Mouse (Mus musculus): ENCODE measurements around the gene Alpk3.

Alpk3 gene

GRCm38 (mm10) chr7:81074546-81074945 lies 17.1 kb downstream of the Alpk3 start:
- peak; percentile 80 for DNase-seq (ENCODE audit: low read depth, low spot score)

DNA sequence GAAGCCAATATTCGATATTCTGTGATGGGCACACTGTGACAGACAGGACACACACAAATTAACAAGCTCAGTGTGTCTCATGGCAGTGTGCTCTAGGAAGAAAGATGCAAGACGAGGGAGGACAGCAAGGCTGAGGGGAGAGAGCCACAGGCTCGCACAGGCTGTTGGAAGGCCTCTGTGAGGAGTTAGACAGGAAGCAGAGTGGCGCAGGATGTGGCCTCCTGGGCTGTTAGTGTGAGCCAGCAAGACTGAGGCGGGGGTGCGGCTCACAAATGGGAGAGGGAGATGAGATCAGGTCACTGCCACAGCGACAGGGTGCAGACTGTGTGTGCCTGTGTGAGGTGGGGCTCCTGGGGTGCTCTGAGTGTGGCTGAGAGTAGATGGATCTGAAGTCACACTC lies 17.9 kb downstream of the Alpk3 start:
- DNase-seq (ENCODE audit: low read depth, low spot score), result no peak

- no peak for DNase-seq (ENCODE audit: low read depth, low spot score)
Measured at GRCm38 (mm10) chr7:81075732-81076131, 18.3 kb downstream of the Alpk3 start.

GRCm38 (mm10) chr7:81077009-81077408 lies 19.6 kb downstream of the Alpk3 start:
- DNase-seq (ENCODE audit: low read depth, low spot score), result no peak

DNA sequence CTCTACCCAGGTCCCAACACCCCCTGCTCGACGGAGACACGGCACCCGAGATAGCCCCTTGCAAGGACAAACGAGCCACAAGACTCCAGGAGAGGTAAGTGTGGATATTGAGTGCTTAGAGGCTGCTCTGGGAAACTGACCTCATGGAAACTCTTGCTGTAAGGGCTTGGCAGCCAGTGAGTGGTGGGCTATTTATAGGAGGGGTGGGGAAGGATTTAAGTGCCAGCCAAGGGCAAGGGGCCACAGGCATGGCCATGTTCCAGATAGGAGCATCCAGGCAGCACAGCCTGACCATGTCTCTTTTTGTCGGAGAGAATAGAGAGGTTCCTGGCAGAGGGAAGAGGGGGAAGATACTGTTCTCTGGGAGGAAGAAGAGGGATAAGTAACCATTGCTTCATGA lies 21.3 kb downstream of the Alpk3 start:
- no peak for DNase-seq (ENCODE audit: low read depth, low spot score)

DNA sequence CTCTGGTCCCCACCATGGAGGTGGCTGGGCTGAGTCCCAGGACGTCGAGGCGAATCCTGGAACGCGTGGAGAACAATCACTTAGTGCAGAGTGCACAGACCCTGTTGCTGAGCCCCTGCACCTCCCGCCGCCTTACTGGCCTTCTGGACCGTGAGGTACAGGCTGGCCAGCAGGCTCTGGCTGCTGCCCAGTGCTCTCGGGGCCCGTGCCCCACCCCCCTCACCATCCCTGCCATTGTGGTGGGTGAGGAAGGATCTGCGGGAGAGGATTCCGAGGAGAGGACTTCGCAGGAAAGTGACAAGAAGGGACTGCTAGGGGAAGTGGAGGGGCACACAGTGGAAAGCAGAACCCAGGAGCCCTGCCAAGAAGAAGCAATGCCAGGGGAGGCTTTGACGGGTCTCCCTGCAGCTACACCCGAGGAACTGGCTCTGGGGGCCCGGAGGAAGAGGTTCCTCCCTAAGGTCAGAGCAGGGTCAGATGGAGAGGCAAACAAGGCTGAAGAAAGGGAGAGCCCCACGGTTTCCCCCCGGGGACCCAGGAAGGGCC lies 36.1 kb downstream of the Alpk3 start:
- DNase-seq (ENCODE audit: low read depth, low spot score), result no peak

- peak; percentile 93 for DNase-seq (ENCODE audit: low read depth, low spot score)
Measured at GRCm38 (mm10) chr7:81094104-81094757, 36.8 kb downstream of the Alpk3 start.

- DNase-seq (ENCODE audit: low read depth, low spot score), result no peak
Measured at GRCm38 (mm10) chr7:81100341-81100740, 42.9 kb downstream of the Alpk3 start.

- DNase-seq (ENCODE audit: low read depth, low spot score), result no peak
Measured at GRCm38 (mm10) chr7:81102854-81103253, 45.5 kb downstream of the Alpk3 start.

- no peak for DNase-seq (ENCODE audit: low read depth, low spot score)
Measured at GRCm38 (mm10) chr7:81105525-81105924, 48.1 kb downstream of the Alpk3 start.

DNA sequence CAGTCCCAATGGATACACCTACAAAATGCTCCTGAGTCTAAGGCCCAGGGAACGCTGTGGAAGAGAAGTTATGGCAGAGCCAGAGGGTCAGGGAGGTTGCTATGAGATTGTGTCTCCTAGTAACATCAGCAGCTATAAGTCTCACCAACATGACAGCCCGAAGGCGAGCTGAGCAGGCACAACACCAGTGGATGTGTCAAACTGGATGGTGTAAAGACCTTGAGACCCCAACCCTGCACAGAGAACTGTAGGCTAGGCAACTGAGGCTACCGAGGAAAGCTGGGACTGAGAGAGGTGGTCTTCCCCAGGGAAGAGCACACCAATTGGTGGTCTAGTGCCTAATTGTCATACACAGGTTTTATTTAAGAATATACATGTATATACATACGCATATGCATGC lies 50.8 kb downstream of the Alpk3 start:
- no peak for DNase-seq (ENCODE audit: low read depth, low spot score)

- DNase-seq (ENCODE audit: low read depth, low spot score), result peak; percentile 21
Measured at GRCm38 (mm10) chr7:81109717-81110651, 52.6 kb downstream of the Alpk3 start.

- DNase-seq (ENCODE audit: low read depth, low spot score), result no peak
Measured at GRCm38 (mm10) chr7:81110791-81111190, 53.4 kb downstream of the Alpk3 start.

DNA sequence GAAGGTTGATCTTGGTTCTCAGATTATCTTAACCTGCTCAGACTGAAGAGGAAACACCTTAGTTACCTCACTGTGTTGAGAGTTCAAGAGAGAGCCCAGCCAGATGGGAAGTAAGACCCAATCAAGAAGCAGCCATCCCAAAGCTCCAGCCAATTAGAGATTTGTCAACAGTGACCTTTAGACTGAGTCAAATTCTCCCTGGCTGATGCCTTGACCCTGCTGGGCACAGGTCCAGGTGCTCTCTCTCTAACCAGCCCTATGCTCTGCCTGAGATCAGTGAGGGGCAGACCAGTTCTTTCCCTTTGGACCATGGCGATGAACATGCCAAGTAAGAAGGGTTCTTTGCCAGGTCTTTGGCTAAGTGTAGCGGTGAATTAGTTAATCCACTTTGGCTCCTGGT lies 54.3 kb downstream of the Alpk3 start:
- DNase-seq (ENCODE audit: low read depth, low spot score), result no peak

DNA sequence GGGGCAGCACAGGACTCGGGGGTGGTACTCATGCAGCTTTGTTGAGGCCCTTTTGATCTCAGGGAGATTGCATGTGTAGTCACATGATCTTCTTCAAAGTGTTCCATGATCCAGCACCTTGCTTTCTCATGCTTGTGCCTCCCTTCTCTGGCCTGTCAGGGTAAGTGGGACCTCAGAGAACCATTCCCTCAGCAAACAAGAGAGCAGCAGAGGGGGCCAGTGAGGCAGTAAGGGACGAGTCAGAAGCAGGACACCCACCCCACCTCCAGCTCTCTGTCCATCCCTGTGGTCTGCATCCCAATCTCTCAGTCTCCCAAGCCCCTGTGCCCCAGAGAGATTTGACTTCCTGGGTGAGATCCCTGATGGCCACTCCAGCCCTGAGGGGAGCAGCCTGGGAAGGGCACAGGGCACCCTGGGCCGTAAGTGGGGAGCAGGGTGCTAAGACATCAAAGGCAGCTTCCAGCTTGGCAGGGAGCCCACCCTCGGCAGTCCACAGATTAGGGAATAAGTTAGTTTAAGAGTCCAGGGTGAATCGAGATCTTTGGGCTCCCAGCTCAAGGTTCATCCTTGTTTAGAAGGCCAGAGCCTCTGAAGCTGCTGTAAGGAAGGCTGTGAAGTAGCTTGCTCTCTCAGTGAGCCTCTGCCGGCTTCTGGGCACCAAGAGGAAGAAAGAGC lies 55.4 kb downstream of the Alpk3 start:
- DNase-seq (ENCODE audit: low read depth, low spot score), result no peak

DNA sequence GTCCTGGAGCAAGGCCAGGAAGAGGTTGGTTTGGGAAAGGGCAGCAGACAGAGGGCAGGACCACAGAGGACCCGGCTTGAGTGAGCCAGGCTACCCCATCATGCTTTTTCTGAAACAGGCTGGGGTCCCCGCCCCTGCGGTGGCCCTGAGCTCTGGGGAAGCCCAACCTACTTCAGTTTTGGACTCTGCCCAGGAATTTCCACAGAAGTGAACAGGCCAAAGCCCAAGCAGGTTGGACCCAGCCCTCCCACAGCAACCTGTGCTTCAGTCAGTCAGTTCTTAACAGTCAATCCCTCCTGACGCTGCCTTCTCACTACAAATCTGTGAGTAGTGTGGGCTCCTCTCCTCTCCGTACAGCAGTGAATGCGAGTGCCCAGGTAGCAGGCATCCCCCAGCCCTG lies 57.2 kb downstream of the Alpk3 start, which contains the start of gene Slc28a1:
Gene Slc28a1 (plus strand): TSS at position 245 of the 400 bp plus-strand sequence.
- no peak for DNase-seq (ENCODE audit: low read depth, low spot score)

DNA sequence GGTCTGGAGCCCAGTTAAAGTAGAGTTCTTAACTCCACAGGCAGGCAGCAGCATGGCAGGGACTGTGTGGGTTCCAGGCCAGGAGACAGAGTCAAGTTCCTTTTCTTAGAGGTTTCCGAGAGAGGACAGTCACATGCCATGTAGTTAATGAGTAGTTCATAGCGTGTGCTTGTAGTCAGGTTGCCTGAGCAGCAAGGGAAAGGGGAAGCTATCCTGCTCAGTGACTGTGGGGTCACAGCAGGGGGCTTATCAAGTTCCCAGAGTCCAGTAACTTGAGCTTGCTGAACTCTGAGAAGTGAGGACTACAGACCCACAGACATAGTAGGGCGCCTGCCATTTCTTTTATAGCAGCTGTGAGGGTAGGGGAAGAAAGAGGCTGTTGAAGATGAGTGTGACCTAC lies 63.7 kb downstream of the Alpk3 start:
- DNase-seq (ENCODE audit: low read depth, low spot score), result no peak

GRCm38 (mm10) chr7:81122808-81123207 lies 65.4 kb downstream of the Alpk3 start:
- no peak for DNase-seq (ENCODE audit: low read depth, low spot score)

GRCm38 (mm10) chr7:81123553-81123952 lies 66.2 kb downstream of the Alpk3 start:
- no peak for DNase-seq (ENCODE audit: low read depth, low spot score)

DNA sequence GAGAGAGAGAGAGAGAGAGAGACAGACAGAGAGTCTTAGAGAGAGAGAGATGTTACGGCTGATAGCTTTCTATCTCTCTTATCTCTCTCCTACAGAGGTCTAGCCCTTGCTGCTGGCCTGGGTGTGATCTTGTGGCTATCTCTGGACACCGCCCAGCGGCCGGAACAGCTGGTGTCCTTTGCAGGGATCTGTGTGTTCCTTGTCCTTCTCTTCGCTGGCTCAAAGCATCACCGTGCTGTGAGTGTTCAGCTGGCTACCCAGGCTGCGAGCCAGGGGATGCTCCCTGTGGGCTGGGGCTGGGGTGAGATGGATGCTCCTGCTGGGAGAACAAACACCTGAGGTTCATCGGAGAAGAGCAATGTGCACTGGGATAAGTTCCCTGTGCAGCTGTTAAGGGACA lies 67.4 kb downstream of the Alpk3 start:
- DNase-seq (ENCODE audit: low read depth, low spot score), result no peak

- DNase-seq (ENCODE audit: low read depth, low spot score), result no peak
Measured at GRCm38 (mm10) chr7:81125215-81126175, 68.1 kb downstream of the Alpk3 start.
